Mouse (Mus musculus) kidney, adult 2 months (tissue): ENCODE data around the gene Gm20449.
"Not testable (repeated sequence)": the region's sequence is repeated elsewhere in the genome, so short reads cannot be mapped to it uniquely, and the experiment has no call there.

Source experiments
- CTCF ChIP-seq: fragments of 200-500 bp; conservative IDR thresholded peaks from 2 replicates; pipeline ENCODE4 v1.5.1; 2011; ENCODE audit warnings: low read depth, mild to moderate bottlenecking, control low read depth, low read length, moderate library complexity, mixed read lengths; ENCODE audit not compliant: insufficient read depth, insufficient read length
- POLR2A ChIP-seq: fragments of 200-500 bp; IDR thresholded peaks from one replicate; pipeline ENCODE4 v1.6.1; 2011; ENCODE audit warnings: low read depth, low read length, control low read depth

DNA sequence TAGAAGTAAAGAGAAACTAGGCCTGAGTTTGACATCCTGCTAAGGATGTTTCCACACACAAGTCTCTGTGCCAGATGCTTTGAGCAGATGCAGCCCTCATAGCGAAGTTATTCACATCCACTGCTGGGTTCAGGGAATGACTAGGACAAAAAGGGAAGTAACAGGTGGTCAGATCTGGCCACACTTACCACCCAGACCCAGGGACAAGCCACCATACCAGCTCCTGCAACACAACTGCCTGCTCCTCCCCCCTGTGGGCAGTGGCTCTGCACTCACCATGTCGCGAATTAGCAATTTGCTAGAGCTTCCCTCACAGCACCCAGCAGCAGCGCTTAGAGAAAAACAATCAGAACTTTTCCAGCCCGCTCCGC, 214 bp downstream of the Gm20449 start:
- not testable (repeated sequence) for TF ChIP-seq CTCF, POLR2A
